Mouse (Mus musculus) adrenal gland, adult (tissue): ENCODE measurements around the gene Snrpd3.
"Not testable (repeated sequence)": the region's sequence is repeated elsewhere in the genome, so short reads cannot be mapped to it uniquely, and the experiment has no call there.

Experiments used
- DNase-seq, 2 experiments: peaks; one replicate each; pipeline ENCODE4 v3.0.0; 2022 to 2023; ENCODE audit warnings: low spot score in 1 of 2; ENCODE audit not compliant: inconsistent age in 2 of 2

The Snrpd3 gene

DNA sequence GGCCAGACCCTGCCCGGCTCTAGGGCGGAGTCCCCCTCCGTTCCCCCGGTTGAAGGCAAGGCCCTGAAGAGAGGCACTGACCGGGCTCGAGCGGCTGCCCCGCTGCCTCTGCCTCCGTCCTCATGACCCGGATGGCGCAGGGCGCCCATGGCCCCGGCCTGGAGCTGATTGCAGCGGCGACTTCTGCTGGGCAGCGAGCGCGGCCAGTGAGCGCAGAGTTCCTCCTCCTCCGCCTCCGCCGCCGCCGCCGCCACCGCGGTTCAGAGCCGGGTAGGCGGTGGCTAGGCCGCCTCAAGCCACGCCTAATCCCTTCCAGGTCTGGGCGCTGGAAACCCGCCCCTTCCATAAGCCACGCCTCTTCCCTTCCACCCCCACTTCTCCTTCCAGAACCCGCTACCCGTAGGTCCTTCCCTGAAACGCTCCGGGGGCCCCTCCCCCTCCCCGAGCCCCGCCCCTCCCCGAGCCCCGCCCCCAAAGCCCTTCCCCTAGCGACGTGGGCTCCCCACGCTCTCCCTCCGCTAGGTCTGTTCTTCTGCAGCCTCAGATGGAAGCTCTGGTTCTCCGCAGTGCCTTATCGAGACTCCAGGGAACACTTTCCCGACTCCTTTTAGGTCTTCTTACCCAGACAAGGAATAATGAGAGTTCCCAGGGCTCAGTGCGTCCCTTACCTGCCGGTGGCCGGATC, at the start of gene Snrpd3:
Gene Snrpd3, plus strand, starts transcription at position 479 of the 685 bp plus-strand sequence.
- peak; percentile 97 for DNase-seq

- DNase-seq, result no peak
Observed at GRCm38 (mm10) chr10:75473411-75473810, 43.9 kb upstream of the Snrpd3 start.

GRCm38 (mm10) chr10:75474571-75474970, 42.8 kb upstream of the Snrpd3 start:
- DNase-seq, result no peak

DNA sequence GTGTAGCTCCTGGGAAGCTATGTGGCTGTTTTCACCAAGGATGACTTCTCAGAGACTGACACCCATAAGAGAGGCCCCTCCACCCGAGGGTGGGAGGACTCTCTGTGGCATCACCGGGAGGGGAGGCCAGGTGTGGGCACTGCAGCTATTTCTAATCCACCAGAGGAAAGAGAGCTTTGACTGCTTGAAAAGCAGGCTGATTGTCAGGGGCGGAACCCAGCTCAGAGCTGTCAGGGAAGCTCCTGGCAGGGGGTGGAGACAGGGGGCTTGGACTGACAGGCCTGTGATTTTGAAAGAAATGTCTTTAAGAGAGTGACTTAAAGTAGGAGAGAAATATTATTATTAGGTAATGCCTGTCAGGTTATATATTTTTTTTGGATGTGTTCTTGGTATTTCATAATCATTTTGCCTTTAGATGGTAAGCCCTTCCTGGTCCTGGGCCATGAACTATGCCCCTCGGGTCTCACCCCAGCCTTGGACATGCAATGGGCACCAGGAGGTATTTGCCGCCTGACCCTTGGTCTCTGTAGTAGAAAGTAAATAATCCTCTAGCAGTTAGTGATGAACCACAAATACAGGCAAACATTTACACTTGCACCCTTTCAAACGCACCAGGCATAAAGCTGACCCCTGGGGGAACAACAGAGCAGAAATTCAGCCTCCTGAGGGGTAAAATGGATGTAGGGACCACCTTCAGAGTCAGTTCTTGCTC, 42.1 kb upstream of the Snrpd3 start:
- DNase-seq, result not testable (repeated sequence)

- peak in 1 of 2 experiments; percentile 58 for DNase-seq
Observed at GRCm38 (mm10) chr10:75477034-75477433, 40.3 kb upstream of the Snrpd3 start.

GRCm38 (mm10) chr10:75479955-75480354, 37.4 kb upstream of the Snrpd3 start:
- DNase-seq, result no peak

DNA sequence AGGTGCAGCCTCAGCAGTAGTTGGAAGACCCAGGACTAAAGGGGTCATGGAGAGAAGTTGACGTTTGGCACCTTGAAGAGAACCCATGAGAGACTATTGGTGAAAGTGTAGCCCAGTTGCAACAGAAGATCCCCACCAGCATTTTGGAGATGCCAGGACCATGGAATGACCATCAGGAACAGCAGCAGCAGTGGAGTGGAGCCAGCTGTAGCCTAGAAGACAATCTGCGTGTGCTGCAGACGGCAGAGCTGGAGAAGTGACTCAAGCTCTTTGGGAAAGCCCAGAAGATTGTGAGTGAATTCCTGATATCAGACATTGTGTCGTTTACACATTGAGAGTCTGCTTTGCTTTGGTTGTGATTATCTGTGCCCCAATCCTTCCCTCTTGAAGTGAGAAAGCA, 35.6 kb upstream of the Snrpd3 start:
- DNase-seq, result no peak

DNA sequence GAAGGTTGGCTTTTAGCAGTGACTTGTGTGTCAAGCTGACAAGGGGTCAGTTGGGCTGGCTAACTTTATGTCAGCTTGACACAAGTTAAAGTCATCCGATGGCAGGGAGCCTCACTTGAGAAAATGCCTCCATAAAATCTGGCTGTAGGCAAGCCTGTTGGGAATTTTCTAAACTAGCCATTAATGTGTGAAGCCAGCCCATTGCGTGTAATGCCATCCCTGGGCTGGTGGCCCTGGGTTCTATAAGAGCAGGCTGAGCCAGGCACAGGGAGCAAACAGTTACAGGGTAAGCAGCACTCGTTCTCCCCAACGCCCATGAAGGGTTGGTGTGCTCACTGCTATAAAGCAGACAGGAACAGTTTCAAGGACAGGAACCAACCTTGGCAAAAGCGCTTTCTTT, 35.1 kb upstream of the Snrpd3 start:
- DNase-seq, result no peak

GRCm38 (mm10) chr10:75482919-75483483, 34.4 kb upstream of the Snrpd3 start:
- no peak for DNase-seq

DNA sequence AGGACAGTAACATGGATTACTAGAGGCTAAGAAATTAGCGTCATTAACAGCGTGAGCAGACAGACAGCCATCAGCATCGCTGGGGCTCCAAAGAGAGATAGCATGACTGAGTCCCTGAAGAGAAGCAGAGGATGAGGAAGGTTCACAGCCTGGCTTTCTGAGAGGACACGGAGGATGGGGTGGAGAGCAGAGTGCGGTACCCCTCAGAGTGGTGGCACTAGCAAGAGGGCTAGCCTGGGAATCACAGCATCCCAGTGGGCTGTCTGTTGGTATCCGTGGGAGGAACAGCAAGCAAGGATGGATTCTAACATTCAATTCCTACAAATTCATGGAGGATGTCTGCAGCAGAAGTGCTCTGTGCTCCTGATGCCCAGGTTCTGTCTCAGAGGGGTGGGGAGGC, 33.3 kb upstream of the Snrpd3 start:
- DNase-seq, result no peak

DNA sequence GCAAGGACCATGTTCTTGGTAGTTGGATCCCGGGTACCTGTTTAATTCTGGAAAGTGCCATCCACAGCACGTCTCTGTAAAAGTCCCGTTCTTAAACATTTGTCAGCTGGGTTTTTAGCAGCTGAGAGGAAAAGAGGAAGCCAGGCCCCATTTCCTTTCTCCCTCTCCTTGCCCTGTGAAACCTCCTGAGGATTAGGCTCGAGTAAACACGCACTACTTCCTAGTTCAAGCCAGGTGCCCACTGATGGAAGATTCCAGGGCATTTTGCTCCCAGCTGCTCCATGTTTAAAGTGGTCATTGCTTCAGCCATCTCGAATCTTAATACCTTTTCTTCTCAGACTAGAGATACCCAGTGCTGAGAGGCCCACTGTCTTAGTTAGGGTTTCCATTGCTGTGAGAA, 32.6 kb upstream of the Snrpd3 start:
- DNase-seq, result no peak

DNA sequence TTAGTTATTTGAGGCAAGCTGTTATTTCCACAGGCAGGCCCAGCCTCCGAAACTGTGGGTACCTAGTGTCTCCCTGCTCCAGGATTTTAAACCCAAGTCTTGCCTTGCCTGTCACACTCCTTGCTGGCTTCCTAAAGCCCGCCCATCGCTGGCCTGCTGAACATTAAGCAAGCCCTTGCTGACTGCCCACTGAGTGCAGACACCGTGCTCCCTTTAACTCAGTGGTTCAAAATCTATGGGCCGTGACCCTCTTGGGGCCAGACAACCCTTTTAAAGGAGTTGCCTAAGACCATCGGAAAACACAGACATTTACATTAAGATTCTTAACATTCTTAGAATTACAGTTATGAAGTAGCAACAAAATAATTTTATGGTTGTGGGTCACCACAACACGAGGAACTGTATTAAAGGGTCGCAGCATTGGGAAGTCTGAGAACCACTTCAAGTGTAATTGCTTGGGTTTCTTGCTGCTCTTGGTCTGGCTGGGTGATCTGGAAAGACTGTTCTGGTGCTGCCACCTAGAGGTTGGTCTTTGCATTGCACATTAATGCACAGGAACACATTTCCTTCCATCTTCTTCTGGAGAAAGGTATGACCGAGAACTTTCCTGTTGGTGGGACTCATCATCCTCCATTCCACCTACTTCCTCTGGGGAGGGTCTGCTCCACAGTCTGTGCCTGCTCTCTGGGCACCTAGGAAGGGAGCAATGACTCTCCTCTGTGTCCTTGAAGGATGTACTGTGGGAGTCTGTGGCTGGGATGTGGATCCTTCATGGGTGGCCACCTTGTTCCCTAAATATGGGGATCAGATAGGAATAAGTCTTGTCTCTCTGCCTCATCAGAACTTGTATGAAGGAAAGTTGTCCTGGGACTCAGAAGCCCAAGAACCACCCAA, 31.0 kb upstream of the Snrpd3 start:
- peak; percentile 68 to 91 for DNase-seq

- no peak for DNase-seq
Observed at GRCm38 (mm10) chr10:75487131-75487530, 30.2 kb upstream of the Snrpd3 start.

- no peak for DNase-seq
Observed at GRCm38 (mm10) chr10:75489522-75489921, 27.8 kb upstream of the Snrpd3 start.

GRCm38 (mm10) chr10:75490731-75491130, 26.6 kb upstream of the Snrpd3 start:
- DNase-seq, result no peak

DNA sequence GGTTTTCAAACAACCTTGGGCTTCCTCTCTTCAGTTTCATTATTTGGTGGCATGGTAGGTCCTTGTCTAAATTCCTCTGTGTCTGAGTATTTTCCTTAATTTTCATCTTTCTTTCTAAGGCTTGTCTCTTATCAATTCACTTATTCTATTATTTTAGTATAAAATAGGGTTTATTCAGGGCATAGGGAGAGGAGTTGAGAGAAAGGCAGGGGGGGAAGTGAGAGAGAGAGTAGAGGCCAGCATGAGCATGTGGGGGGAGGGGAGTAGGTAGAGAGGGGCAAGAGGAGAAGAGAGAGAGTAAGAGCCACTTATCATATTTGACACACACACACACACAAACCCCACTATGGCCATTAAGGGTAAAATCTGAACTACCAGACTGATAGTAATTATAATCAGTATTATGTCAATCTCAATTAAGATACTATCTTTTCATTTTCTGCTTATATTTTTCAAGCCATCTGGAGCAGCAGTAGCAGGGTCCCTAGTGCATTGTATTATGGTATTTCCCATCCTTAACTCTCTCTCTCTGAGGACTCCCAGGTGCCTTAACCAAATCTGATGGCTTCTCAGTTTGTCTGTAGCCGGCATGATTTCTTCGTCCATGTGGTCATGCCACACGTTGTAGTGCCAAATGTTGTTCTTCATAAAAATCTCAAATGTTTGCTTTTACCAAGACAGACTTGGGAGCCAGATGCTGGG, 26.0 kb upstream of the Snrpd3 start:
- DNase-seq, result no peak

- DNase-seq, result no peak
Observed at GRCm38 (mm10) chr10:75491936-75492262, 25.5 kb upstream of the Snrpd3 start.

GRCm38 (mm10) chr10:75495304-75495703, 22.0 kb upstream of the Snrpd3 start:
- DNase-seq, result no peak

GRCm38 (mm10) chr10:75495921-75496320, 21.4 kb upstream of the Snrpd3 start:
- DNase-seq, result no peak

GRCm38 (mm10) chr10:75499214-75499613, 18.1 kb upstream of the Snrpd3 start:
- DNase-seq, result not testable (repeated sequence)

DNA sequence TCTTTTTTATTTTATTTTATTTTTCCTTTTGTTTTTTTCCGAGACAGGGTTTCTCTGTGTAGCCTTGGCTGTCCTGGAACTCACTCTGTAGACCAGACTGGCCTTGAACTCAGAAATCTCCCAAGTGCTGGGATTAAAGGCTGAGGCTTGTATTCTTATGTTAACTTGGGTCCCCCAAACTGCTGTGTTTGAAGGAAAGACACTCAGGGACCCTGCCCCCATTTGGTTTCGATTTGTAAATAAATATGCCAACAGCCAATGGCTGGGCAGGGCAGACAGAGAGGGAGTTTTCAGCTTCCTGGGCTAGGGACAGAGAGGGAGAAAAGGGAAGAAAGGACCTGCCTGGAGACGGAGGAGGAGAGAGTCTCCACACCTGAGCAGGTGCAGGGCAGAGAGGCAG, 17.6 kb upstream of the Snrpd3 start:
- DNase-seq, result no peak
